Mouse (Mus musculus): ENCODE results near the gene Nufip1.

Gene Nufip1

GRCm38 (mm10) chr14:76110396-76111221, at the start of gene Nufip1, which contains the start of gene Gpalpp1:
Gene Nufip1 (plus strand): TSS chr14:76110891.
Gene Gpalpp1 (minus strand): TSS chr14:76110760.
- peak; percentile 92 for DNase-seq (ENCODE audit: low spot score)

GRCm38 (mm10) chr14:76067237-76067636, 43.5 kb upstream of the Nufip1 start:
- DNase-seq (ENCODE audit: low spot score): no peak

GRCm38 (mm10) chr14:76068296-76068695, 42.4 kb upstream of the Nufip1 start:
- DNase-seq (ENCODE audit: low spot score): no peak

GRCm38 (mm10) chr14:76069296-76069695, 41.4 kb upstream of the Nufip1 start:
- DNase-seq (ENCODE audit: low spot score): no peak

- DNase-seq (ENCODE audit: low spot score): no peak
These were observed 38.1 kb upstream of the Nufip1 start for GRCm38 (mm10) chr14:76072626-76073025.

GRCm38 (mm10) chr14:76074206-76074605, 36.5 kb upstream of the Nufip1 start:
- no peak for DNase-seq (ENCODE audit: low spot score)

- DNase-seq (ENCODE audit: low spot score): no peak
These were observed 35.0 kb upstream of the Nufip1 start for GRCm38 (mm10) chr14:76075721-76076120.

- DNase-seq (ENCODE audit: low spot score): peak; percentile 44
These were observed 34.1 kb upstream of the Nufip1 start for GRCm38 (mm10) chr14:76076602-76077001.

- DNase-seq (ENCODE audit: low spot score): peak; percentile 44
These were observed 33.6 kb upstream of the Nufip1 start for GRCm38 (mm10) chr14:76077088-76077491.

- DNase-seq (ENCODE audit: low spot score): no peak
These were observed 29.2 kb upstream of the Nufip1 start for GRCm38 (mm10) chr14:76081451-76081850.

- no peak for DNase-seq (ENCODE audit: low spot score)
These were observed 28.5 kb upstream of the Nufip1 start for GRCm38 (mm10) chr14:76082086-76082636.

GRCm38 (mm10) chr14:76084188-76084587, 26.5 kb upstream of the Nufip1 start:
- DNase-seq (ENCODE audit: low spot score): no peak

- DNase-seq (ENCODE audit: low spot score): no peak
These were observed 13.4 kb upstream of the Nufip1 start for GRCm38 (mm10) chr14:76097244-76097643.

GRCm38 (mm10) chr14:76097815-76098214, 12.9 kb upstream of the Nufip1 start:
- no peak for DNase-seq (ENCODE audit: low spot score)

- no peak for DNase-seq (ENCODE audit: low spot score)
These were observed 11.1 kb upstream of the Nufip1 start for GRCm38 (mm10) chr14:76099543-76099942.

- DNase-seq (ENCODE audit: low spot score): no peak
These were observed 5.1 kb downstream of the Nufip1 start for GRCm38 (mm10) chr14:76115744-76116143.

GRCm38 (mm10) chr14:76118963-76119362, 8.3 kb downstream of the Nufip1 start:
- DNase-seq (ENCODE audit: low spot score): no peak

- DNase-seq (ENCODE audit: low spot score): peak; percentile 56
These were observed 9.8 kb downstream of the Nufip1 start for GRCm38 (mm10) chr14:76120472-76120871.

- DNase-seq (ENCODE audit: low spot score): no peak
These were observed 11.4 kb downstream of the Nufip1 start for GRCm38 (mm10) chr14:76121901-76122662.

- no peak for DNase-seq (ENCODE audit: low spot score)
These were observed 12.0 kb downstream of the Nufip1 start for GRCm38 (mm10) chr14:76122663-76123058.

GRCm38 (mm10) chr14:76127311-76127710, 16.6 kb downstream of the Nufip1 start:
- DNase-seq (ENCODE audit: low spot score): no peak

- DNase-seq (ENCODE audit: low spot score): no peak
These were observed 17.5 kb downstream of the Nufip1 start for GRCm38 (mm10) chr14:76128174-76128573.

GRCm38 (mm10) chr14:76134975-76135374, 24.3 kb downstream of the Nufip1 start:
- no peak for DNase-seq (ENCODE audit: low spot score)
